Mouse (Mus musculus): ENCODE measurements at regions not wholly inside any gene's neighbourhood (a gene's known extent, or its start where the extent isn't known, plus 50 kb on each side); places are given as distances from the start of the nearest gene placed in this dataset.
A peak's percentile ranks its signal among the peaks of the same experiment; 100 is the strongest.

DNA sequence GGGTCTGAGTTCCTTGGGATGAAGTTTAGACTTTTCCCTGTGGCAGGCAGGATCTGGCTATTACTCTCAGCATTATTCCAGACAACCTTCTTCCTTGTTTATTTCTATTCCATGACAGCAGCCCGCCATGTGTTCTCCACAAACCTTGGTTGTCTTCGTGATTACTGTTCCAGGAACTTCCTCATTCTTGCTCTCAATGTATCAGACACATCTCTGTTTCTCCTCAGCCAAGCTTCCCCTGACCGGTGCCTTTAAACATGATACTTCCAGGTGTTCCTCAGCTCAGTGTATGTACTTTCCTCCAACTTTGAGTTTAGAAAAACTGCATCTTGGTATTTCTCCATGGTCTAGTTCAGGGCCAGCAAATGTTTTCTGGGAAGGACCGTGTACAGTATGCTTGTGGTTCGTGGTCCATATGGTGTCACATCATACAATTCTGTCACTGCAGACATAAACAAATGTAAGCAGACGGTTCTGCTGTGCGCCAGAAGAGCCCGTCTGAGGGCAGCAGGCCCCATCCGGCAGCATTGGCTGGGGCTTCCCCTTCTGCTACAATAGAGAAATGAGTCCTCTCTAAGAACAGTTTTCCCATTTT lies 64.2 kb downstream of the Peg10 start:
- intact Hi-C loops (cut with DNase I), result no loop called here
- no peak for DNase-seq

DNA sequence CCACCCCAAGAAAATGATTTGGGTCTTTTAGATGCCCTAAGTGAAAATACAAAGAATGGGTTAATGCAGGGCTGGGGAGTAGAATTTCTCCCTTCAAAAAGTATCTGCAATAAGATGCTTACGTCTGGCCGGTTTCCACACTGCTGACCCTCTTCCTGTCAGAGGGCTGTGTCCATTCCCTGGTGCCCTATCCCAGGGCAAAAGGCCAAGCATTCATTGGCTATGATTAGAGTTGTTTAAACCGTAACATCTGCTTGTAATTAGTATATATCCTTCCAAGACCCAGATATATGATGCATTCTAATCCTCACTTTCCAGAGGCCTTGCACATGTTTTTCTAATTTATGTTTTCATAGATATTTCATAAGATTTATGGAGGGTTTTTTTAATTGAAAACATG lies 66.1 kb downstream of the Peg10 start:
- intact Hi-C loops (cut with DNase I), result no loop called here
- DNase-seq, result peak; percentile 12

DNA sequence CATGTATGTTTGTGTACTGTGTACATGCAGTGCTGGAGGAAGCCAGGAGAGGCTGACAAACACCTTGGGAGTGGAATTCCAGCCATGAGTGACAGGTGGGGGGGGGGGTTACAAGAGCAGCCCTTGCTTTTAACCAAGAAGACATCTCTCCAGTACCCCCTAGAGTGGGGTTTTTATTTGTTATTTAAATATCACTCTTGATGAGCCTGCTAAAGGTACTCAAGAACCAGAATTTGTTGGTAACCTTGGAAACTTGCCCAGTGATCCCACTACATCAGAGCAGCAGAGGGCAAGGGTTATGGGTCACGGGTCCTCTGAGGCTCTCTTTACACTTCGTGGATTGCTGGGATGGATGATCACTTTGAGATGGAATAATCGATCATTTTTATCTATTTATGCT lies 69.8 kb downstream of the Peg10 start:
- no peak for DNase-seq
- intact Hi-C loops (cut with DNase I), result no loop called here

DNA sequence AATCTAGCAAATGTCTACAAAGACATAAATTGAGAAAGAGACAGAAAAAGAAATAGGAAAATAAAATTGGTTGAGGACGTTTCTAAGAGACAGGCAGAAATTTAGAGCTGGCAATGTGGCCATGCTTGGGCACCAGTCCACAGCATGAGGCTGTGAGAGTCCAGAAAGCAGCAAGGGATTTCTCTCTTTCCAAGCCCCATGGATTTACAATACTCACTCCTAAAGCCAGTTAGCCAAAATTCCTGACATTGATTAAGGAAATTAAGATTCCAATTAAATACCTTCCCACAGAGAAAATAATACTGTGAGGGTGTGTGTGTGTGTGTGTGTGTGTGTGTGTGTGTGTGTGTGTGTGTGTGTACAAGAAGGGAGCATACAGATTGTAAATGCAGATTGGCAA lies 61.5 kb upstream of the Ppp1r9a start:
- intact Hi-C loops (cut with DNase I), result no loop called here
- no peak for DNase-seq

GRCm38 (mm10) chr6:4849747-4850146 lies 53.0 kb upstream of the Ppp1r9a start:
- DNase-seq, result no peak

DNA sequence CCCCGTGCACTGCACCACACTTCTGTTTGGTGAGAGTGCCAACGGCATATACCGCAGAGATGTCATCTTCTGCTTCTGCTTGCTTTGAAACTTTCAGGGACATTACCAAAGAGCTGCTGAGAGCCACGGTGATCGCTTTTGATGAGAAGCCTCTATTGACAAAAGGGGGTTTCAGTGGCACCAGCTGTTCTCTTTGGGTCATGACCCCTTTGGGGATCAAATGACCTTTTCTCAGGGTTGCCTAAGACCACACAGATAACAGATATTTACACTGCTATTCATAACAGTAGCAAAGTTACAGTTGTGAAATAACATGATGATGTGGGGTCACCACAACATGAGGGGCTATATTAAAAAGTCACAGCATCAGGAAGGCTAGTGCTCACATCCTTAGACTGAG lies 51.7 kb upstream of the Ppp1r9a start:
- intact Hi-C loops (cut with DNase I), result no loop called here

More at GRCm38 (mm10) chr6:4849747-4850146, 53.0 kb upstream of the Ppp1r9a start:
- intact Hi-C loops (cut with DNase I), result no loop called here

More for the DNA sequence above, 51.7 kb upstream of the Ppp1r9a start:
- no peak for DNase-seq
